Mouse (Mus musculus) cerebellum, postnatal 25 days (tissue): ENCODE data around the gene Phyhd1.
A peak's percentile ranks its signal among the peaks of the same experiment; 100 is the strongest.

Source experiments
- DNase-seq, 2 experiments: peaks; one replicate each; pipeline ENCODE4 v3.0.0; 2021; ENCODE audit warnings: mixed read lengths in 2 of 2

Phyhd1 gene

GRCm38 (mm10) chr2:30285416-30286181 is 19.6 kb downstream of the Phyhd1 start:
- no peak for DNase-seq

- DNase-seq, result peak; percentile 97 to 99
These were observed 20.4 kb downstream of the Phyhd1 start, which contains the start of the genes Dolk and Nup188 for GRCm38 (mm10) chr2:30286192-30287026. Gene Dolk, minus strand, starts transcription at chr2:30286334. Gene Nup188, plus strand, starts transcription at chr2:30286397.

- peak in 1 of 2 experiments; percentile 43 for DNase-seq
These were observed 21.0 kb downstream of the Phyhd1 start for GRCm38 (mm10) chr2:30287027-30287373.

GRCm38 (mm10) chr2:30299525-30299924 is 33.5 kb downstream of the Phyhd1 start:
- peak in 1 of 2 experiments; percentile 18 for DNase-seq

GRCm38 (mm10) chr2:30299966-30300365 is 34.0 kb downstream of the Phyhd1 start:
- no peak for DNase-seq

- no peak for DNase-seq
These were observed 40.1 kb downstream of the Phyhd1 start for GRCm38 (mm10) chr2:30306087-30306486.

GRCm38 (mm10) chr2:30309351-30309750 is 43.3 kb downstream of the Phyhd1 start:
- no peak for DNase-seq

GRCm38 (mm10) chr2:30311481-30311880 is 45.5 kb downstream of the Phyhd1 start:
- no peak for DNase-seq

GRCm38 (mm10) chr2:30316136-30316535 is 50.1 kb downstream of the Phyhd1 start:
- no peak for DNase-seq

GRCm38 (mm10) chr2:30316955-30317354 is 51.0 kb downstream of the Phyhd1 start:
- no peak for DNase-seq

- no peak for DNase-seq
These were observed 53.3 kb downstream of the Phyhd1 start for GRCm38 (mm10) chr2:30319260-30319659.

GRCm38 (mm10) chr2:30323111-30323510 is 57.1 kb downstream of the Phyhd1 start:
- no peak for DNase-seq

- DNase-seq, result no peak
These were observed 59.3 kb downstream of the Phyhd1 start for GRCm38 (mm10) chr2:30325296-30325695.

GRCm38 (mm10) chr2:30327276-30327675 is 61.3 kb downstream of the Phyhd1 start:
- DNase-seq, result peak in 1 of 2 experiments; percentile 51

- no peak for DNase-seq
These were observed 62.8 kb downstream of the Phyhd1 start for GRCm38 (mm10) chr2:30328791-30329190.
